Mouse (Mus musculus) hindbrain, embryonic 15.5 days (tissue): Measurements from ENCODE around the gene Ldb1. TPM values are rescaled to one million over a fixed set of nuclear protein-coding genes. Genes with fewer than 3 reads are reported as not detected.

Experiments
- ATAC-seq: fragments of 200-750 bp; cut with Nextera tagmentation; 2 replicates; pipeline ENCODE4 v1.8.0; 2017; ENCODE audit warnings: low read depth, moderate number of reproducible peaks, moderate TSS enrichment; ENCODE audit not compliant: low FRiP score
- H3K27ac ChIP-seq: fragments of 300-500 bp; sonication (generic); replicated peaks from 2 replicates; pipeline ENCODE4 v1.5.1; 2015; ENCODE audit warnings: mild to moderate bottlenecking, inconsistent platforms
- H3K27me3 ChIP-seq: fragments of 300-500 bp; sonication (generic); 2 replicates; pipeline ENCODE4 v1.6.1; 2015; ENCODE audit warnings: control low read depth, inconsistent platforms
- H3K36me3 ChIP-seq: fragments of 300-500 bp; sonication (generic); 2 replicates; pipeline ENCODE4 v1.6.1; 2015; ENCODE audit warnings: control low read depth, inconsistent platforms
- H3K4me1 ChIP-seq: fragments of 300-500 bp; sonication (generic); replicated peaks from 2 replicates; pipeline ENCODE4 v1.6.1; 2015; ENCODE audit warnings: control low read depth, inconsistent platforms
- H3K4me2 ChIP-seq: fragments of 300-500 bp; sonication (generic); 2 replicates; pipeline ENCODE4 v1.6.1; 2015; ENCODE audit warnings: moderate library complexity, mild to moderate bottlenecking, inconsistent platforms
- H3K4me3 ChIP-seq: fragments of 300-500 bp; sonication (generic); 2 replicates; pipeline ENCODE4 v1.5.1; 2015; ENCODE audit warnings: mild to moderate bottlenecking, inconsistent platforms
- H3K9ac ChIP-seq: fragments of 300-500 bp; sonication (generic); 2 replicates; pipeline ENCODE4 v1.6.1; 2015; ENCODE audit warnings: inconsistent platforms
- H3K9me3 ChIP-seq: fragments of 300-500 bp; sonication (generic); 2 replicates; pipeline ENCODE4 v1.6.1; 2016; ENCODE audit warnings: control low read depth, inconsistent platforms
- WGBS: fragments of 180-500 bp; shearing (Covaris S2); methylation state at CpG from one replicate; pipeline ENCODE4 v1.1.7; 2015; 5-methylcytosine and 5-hydroxymethylcytosine counted together
- polyA plus RNA-seq: library from polyadenylated mRNA; unstranded; fragments of >200 nt; fragmentation: Nextera tagmentation; extraction: Ambion mirVana; gene quantifications from 2 replicates; pipeline ENCODE4 v1.2.1, GENCODE M21; 2015

Ldb1 gene
- polyA plus RNA-seq, 1 experiment from 2014 or later = 111 TPM

DNA sequence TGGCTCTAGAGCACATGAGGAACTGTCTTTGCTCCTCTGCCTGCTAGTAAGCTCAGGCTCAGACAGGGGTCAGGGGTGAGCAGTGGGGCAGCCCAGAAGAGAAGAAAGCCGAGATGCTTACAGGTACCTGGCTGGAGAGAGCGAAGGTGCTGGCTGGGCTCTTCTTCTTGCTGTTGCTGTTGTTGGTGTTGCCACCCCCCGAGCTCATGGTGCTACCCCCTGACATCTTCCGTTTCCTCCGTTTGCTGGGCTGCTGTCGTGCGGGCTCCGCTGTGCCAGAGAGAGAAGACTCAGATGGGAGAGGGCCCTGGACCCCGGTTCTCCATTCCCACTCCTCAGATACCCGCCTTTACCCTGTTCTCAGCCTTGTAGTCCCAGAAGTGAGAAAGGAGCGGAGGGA is 11.1 kb downstream of the Ldb1 start:
- Histone ChIP-seq H3K4me2 (no peak overlapping the region), H3K27me3 (no peaks in the 10 kb centered on the region), H3K4me1 (peaks cover 29% of the 10 kb centered on the region), H3K27ac (no peak overlapping the region), H3K9ac (no peak overlapping the region), H3K4me3 (no peak overlapping the region), H3K9me3 (no peaks in the 10 kb centered on the region), H3K36me3 (peaks cover 42% of the 10 kb centered on the region)
- 91% methylated on average over 11 of the region's 11 CpGs for WGBS
- ATAC-seq = no peak

DNA sequence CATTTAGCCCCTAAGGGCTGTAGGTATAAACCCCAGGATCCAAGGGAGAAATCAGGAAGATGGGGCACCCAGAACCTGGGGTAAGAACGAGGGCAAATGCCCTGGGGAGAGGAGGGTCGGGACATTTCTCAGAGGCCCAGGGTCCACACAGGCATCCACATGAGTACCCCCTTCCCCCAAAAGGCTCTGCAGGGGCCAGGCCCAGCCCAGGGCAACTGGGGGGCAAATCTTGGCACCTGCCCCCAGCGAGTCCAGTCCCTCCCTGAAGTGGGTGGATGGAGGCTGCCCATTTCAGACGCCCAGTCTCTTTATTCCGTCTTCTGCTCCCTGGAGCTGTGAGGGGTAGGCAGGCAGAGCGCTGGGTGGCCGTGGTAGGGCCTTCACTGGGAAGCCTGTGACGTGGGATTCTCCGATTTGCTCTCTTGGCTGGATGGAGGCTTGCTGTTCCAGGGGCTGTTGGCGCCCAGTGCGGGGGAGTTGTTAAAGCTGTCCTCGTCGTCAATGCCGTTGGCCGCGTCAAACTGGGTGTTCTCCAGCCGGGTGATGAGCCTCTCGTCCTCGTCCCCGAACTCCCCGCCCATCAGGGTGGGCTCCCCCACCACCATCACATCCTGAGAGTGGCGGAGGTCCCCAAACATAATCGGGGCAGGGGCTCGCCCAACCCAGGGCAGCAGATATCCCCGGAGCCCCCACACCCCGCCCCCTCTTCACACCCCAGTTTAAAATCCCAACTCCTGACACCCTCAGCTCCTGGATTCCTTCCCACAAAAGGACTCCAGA is 12.1 kb downstream of the Ldb1 start:
- Histone ChIP-seq H3K27ac (no peak overlapping the region), H3K4me3 (no peak overlapping the region), H3K9ac (no peak overlapping the region), H3K4me2 (no peak overlapping the region), H3K9me3 (no peaks in the 10 kb centered on the region), H3K4me1 (peaks cover 19% of the 10 kb centered on the region), H3K27me3 (no peaks in the 10 kb centered on the region), H3K36me3 (peaks cover 42% of the 10 kb centered on the region)
- 83% methylated on average over 26 of the region's 26 CpGs for WGBS
- no peak for ATAC-seq

DNA sequence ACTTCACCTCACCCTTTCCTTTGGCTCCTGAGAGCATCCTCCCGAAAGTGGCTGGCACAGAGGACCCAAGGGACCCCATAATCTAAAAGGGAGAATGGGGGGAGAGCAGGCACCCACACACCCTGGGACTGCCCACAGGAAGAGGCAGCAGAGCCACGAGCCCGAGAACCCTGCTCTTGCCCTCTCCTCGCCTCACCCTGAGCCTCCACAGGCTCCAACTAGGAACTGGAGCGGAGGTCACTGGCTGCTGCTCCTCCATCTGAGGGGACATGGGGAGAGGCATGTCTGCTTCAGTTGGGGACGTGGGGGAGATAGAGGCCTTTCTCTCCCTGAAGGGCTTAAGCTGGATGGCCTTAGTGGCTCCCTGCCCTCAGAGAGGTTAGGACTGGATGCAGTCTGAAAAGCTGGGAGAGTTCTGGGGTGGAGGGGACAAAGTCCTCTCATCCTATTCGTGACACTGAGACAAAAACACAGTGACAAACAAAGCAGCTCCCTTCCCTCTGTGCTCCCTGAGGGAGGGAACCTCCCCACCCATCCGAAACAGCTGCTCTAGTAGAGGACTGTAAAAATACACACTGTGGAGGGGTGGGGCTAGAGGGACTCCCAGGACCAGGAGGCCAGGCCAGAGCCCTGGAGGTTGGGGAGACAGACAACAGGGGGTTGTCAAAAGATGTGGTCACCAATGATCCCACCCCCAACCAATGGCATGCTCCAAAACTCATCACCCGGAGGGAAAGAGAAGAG is 13.2 kb downstream of the Ldb1 start:
- Histone ChIP-seq H3K36me3 (peaks cover 42% of the 10 kb centered on the region), H3K27me3 (no peaks in the 10 kb centered on the region)
- no peak for ATAC-seq

DNA sequence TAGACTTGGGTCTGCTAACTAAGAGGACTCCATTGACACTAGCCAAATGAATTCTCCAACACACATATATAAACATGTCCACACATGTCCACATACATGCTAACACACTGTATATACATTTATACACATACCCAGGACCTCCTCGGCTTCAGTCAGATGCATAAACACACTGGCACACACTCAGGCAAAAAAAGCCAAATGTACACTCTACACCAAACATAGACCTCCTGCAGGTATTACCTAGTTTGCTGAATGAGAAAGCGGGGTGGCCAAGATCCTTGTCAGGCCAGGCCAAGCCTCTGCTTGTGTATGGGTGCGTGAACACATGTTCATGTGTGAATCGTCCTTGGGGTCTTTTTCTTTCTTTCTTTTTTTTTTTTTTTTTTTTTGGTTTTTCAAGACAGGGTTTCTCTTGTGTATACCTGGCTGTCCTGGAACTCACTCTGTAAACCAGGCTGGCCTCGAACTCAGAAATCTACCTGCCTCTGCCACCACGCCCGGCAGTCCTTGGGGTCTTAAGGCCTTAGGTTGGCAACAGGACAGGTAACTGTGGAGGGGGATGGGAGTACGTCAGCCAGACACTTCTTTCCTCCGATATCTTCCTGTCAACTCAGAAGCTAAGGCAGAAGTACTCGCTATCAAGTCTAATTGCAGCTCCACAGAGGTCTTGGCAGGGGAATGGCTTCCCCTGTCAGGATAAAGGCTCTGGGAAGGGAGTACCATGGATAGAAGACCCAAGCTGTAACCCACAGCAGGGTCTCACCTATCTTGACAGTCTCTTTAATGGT is 14.6 kb downstream of the Ldb1 start:
- Histone ChIP-seq H3K9ac (no peak overlapping the region), H3K36me3 (peaks cover 35% of the 10 kb centered on the region), H3K27ac (no peak overlapping the region), H3K4me2 (no peak overlapping the region), H3K27me3 (no peaks in the 10 kb centered on the region), H3K9me3 (no peaks in the 10 kb centered on the region), H3K4me3 (no peak overlapping the region), H3K4me1 (no peaks in the 10 kb centered on the region)
- no peak for ATAC-seq
- 97% methylated on average over 10 of the region's 10 CpGs for WGBS

More for the DNA sequence above, 13.2 kb downstream of the Ldb1 start:
- Histone ChIP-seq H3K4me2 (no peak overlapping the region), H3K4me1 (peaks cover 9% of the 10 kb centered on the region), H3K9ac (no peak overlapping the region), H3K27ac (no peak overlapping the region), H3K4me3 (no peak overlapping the region), H3K9me3 (no peaks in the 10 kb centered on the region)
- WGBS = 67% methylated on average over 9 of the region's 9 CpGs

DNA sequence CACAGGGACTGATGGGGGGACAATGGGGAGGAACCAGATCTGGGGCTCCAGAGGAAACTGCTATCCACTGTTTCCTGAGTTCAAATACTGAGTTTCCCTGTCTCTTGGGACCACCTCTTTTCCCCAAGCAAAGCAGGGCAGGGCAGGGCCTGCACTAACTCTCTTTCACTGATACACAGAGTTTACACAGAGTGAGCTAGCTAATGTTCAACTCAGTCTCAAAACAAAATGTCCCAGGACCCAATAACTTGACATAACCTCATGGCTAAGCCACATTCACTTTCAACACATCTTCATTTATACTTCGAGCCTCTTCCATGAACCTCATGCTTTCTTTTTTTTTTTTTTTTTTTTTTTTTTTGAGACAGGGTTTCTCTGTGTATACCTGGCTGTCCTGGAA is 15.4 kb downstream of the Ldb1 start:
- no peak overlapping the region for H3K4me3 ChIP-seq
- no peaks in the 10 kb centered on the region for H3K9me3 ChIP-seq
- H3K9ac ChIP-seq = no peak overlapping the region
- WGBS = 85% methylated on average over 1 of the region's 1 CpGs
- ATAC-seq = no peak
- no peak overlapping the region for H3K4me2 ChIP-seq
- no peaks in the 10 kb centered on the region for H3K4me1 ChIP-seq
- no peaks in the 10 kb centered on the region for H3K27me3 ChIP-seq
- peaks cover 27% of the 10 kb centered on the region for H3K36me3 ChIP-seq
- no peak overlapping the region for H3K27ac ChIP-seq

DNA sequence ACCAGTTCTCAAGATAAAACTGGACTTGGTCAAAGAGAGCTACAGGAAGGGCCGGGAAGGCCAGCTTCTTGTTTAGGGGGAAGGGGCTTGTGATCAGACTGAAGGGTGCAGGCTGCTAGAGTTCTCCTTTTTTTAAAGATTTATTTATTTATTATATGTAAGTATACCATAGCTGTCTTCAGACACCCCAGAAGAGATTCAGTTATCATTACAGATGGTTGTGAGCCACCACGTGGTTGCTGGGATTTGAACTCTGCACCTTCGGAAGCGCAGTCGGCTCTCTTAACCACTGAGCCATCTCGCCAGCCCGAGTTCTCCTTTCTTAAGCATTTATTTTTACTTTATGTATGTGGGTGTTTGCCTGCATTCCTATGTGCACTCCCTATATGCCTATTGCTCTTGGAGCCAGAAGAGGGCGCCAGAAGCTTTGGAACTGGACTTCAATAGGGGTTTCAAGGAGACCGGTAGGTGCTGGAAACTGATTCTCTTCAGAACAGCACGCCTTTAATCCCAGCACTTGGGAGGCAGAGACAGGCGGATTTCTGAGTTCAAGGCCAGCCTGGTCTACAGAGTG is 16.2 kb downstream of the Ldb1 start:
- Histone ChIP-seq H3K4me3 (no peak overlapping the region), H3K27me3 (no peaks in the 10 kb centered on the region), H3K9ac (no peak overlapping the region), H3K4me2 (no peak overlapping the region), H3K27ac (no peak overlapping the region), H3K4me1 (no peaks in the 10 kb centered on the region), H3K9me3 (no peaks in the 10 kb centered on the region), H3K36me3 (peaks cover 19% of the 10 kb centered on the region)
- WGBS = 77% methylated on average over 11 of the region's 11 CpGs
- ATAC-seq = no peak

DNA sequence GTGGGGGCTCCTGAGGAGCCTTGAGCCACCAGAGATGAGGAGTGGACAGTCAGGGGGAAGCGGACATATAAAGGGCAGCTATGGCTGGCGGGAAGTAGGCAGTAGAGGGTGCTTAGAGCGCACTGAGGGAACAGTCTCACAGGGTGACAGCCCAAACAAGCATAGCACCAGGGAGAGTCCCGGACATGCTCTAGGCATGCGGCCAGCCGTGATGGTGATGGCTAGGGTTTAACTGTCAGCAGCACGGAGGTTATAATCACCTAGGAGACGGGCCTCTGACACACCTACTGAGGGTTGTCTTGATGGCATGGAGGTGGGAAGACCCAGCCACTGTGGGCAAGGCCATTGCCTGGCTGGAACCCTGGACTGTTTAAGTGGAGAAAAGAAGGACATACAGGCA is 18.4 kb downstream of the Ldb1 start:
- Histone ChIP-seq H3K9ac (no peak overlapping the region), H3K27me3 (no peaks in the 10 kb centered on the region), H3K27ac (no peak overlapping the region), H3K4me2 (no peak overlapping the region), H3K4me3 (no peak overlapping the region), H3K36me3 (no peaks in the 10 kb centered on the region; the same call in 1 of the 2 replicates), H3K9me3 (no peaks in the 10 kb centered on the region), H3K4me1 (no peaks in the 10 kb centered on the region)
- 71% methylated on average over 8 of the region's 8 CpGs for WGBS
- no peak for ATAC-seq

DNA sequence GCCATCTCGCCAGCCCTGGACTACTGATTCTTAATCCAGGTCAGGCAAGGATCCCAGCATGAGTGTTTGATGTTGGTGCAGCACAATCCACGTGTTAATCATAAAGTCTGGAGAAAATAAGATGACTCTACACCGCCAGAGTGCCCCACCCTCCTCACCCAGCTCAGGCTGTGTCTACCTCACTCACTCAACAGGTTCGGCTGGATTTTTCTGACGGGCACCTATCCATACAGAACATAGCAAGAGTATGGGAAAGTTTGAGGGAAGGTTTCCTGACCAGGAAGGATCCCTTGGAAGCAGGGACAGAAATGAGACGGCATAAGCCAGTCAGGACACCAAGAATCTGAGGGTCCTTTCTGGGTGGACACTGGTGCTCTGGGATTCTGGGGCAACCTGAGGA is 20.1 kb downstream of the Ldb1 start:
- no peak overlapping the region for H3K9ac ChIP-seq
- H3K4me2 ChIP-seq = no peak overlapping the region
- WGBS = 81% methylated on average over 6 of the region's 6 CpGs
- no peaks in the 10 kb centered on the region for H3K4me1 ChIP-seq
- H3K27ac ChIP-seq = no peak overlapping the region
- no peaks in the 10 kb centered on the region for H3K27me3 ChIP-seq
- no peaks in the 10 kb centered on the region for H3K9me3 ChIP-seq
- ATAC-seq = no peak
- no peaks in the 10 kb centered on the region for H3K36me3 ChIP-seq
- no peak overlapping the region for H3K4me3 ChIP-seq

DNA sequence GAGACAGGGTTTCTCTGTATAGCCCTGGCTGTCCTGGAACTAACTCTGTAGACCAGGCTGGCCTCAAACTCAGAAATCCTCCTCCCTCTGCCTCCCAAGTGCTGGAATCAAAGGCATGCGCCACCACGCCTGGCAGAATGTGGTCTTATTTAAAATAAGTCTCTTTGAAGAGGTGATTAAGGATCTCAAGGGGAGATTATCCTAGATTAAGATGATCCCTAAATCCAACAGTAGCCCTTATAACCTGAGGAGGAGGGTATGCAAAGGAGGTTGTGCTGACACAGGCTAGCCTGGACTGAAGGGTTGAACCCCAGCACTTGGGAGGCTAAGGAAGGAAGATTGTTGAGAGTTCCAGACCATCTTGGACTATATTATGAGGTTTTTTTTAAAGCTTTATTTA is 29.0 kb downstream of the Ldb1 start:
- no peak overlapping the region for H3K4me2 ChIP-seq
- no peaks in the 10 kb centered on the region for H3K27me3 ChIP-seq
- no peak overlapping the region for H3K27ac ChIP-seq
- ATAC-seq = no peak
- no peaks in the 10 kb centered on the region for H3K9me3 ChIP-seq
- 86% methylated on average over 2 of the region's 2 CpGs for WGBS
- H3K4me1 ChIP-seq = no peaks in the 10 kb centered on the region
- no peak overlapping the region for H3K4me3 ChIP-seq
- no peaks in the 10 kb centered on the region for H3K36me3 ChIP-seq
- no peak overlapping the region for H3K9ac ChIP-seq

DNA sequence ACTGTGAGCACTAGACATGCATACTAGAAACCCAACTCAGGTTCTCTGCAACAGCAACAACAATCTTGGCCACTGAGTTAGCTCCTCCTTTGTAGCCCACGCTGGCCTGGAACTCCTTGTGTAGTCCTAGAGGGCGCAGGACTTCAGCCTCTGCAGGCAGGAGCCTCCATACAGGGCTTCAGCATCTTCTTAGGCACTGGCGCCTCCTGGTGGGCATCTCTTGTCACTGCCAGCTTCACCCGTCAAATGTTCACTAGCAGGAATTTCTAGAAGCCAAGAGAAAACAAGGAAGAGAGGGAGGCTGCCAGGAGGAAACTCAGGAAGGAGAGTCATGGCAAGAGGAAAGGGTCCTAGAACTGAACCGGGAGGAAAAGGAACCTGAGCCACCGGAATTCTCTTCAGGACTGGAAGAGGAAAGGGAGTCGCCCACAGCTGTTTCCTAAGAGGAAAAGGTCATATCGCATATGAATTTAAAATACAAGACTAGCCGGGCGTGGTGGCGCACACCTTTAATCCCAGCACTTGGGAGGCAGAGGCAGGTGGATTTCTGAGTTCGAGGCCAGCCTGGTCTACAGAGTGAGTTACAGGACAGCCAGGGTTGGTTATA is 30.3 kb downstream of the Ldb1 start:
- Histone ChIP-seq H3K9me3 (no peaks in the 10 kb centered on the region), H3K27ac (no peak overlapping the region), H3K27me3 (no peaks in the 10 kb centered on the region), H3K9ac (no peak overlapping the region), H3K36me3 (no peaks in the 10 kb centered on the region), H3K4me3 (no peak overlapping the region), H3K4me2 (no peak overlapping the region), H3K4me1 (no peaks in the 10 kb centered on the region)
- ATAC-seq = peak; percentile 76; the same call in 1 of the 2 replicates
- WGBS = 41% methylated on average over 12 of the region's 12 CpGs

DNA sequence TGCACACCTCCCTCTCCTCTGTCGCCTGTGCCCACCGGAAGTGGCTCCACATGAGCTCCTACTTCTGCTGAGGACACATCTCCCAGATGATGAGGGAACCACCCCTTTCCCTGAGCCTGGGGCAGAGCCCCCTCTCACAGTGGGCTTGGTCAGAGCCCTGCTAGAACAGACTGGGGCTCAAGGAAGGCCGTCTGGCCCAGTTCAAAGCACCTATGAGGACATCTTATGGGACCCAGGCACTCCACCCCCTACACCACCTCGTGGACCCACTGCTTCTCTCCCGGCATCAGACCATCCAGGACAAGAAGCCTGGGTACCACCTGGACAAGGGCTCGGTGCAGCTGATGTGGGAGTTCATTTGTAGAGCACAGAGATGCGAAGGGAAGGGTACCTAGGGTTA is 39.3 kb downstream of the Ldb1 start:
- Histone ChIP-seq H3K27me3 (0 out of 2 replicates have a peak, but pooled peaks cover 4% of the 10 kb centered on the region), H3K4me3 (no peak overlapping the region), H3K9me3 (no peaks in the 10 kb centered on the region), H3K36me3 (no peaks in the 10 kb centered on the region), H3K9ac (no peak overlapping the region), H3K27ac (no peak overlapping the region), H3K4me2 (no peak overlapping the region), H3K4me1 (peaks cover 15% of the 10 kb centered on the region)
- 90% methylated on average over 7 of the region's 7 CpGs for WGBS
- ATAC-seq = no peak
